Mouse (Mus musculus): ENCODE data around the gene Ace3. TPM values are rescaled to one million over a fixed set of nuclear protein-coding genes. Genes with fewer than 3 reads are reported as not detected.

The Ace3 gene
- not detected for polyA plus RNA-seq (2014; fragmentation: Illumina TruSeq; extraction: RNeasy Lipid Tissue Mini Kit (QIAGEN cat#74804); ENCODE audit: low read depth, low replicate concordance)

GRCm38 (mm10) chr11:105994375-105994774 is at the start of gene Ace3:
Gene Ace3 (plus strand): TSS chr11:105994675.

GRCm38 (mm10) chr11:105952911-105953386 is 41.5 kb upstream of the Ace3 start, which contains the start of gene Cyb561:
Gene Cyb561 (minus strand): TSS chr11:105953336.

GRCm38 (mm10) chr11:105967741-105968574 is 26.5 kb upstream of the Ace3 start, which contains the start of gene Ace:
Gene Ace (plus strand): TSS chr11:105967945.

GRCm38 (mm10) chr11:106007821-106008220 is 13.3 kb downstream of the Ace3 start, which contains the start of gene Kcnh6:
Gene Kcnh6 (plus strand): TSS chr11:106008124.

GRCm38 (mm10) chr11:106036548-106037417 is 42.3 kb downstream of the Ace3 start, which contains the start of gene Dcaf7:
Gene Dcaf7 (plus strand): TSS chr11:106036872.

Other genes with a start within 250 kb of the Ace3 start
- gene Cyb561, start 41.3 kb upstream of the Ace3 start, polyA plus RNA-seq (2014; fragmentation: Illumina TruSeq; extraction: RNeasy Lipid Tissue Mini Kit (QIAGEN cat#74804); ENCODE audit: low read depth, low replicate concordance), result 9.6 TPM
- gene Ace, start 26.7 kb upstream of the Ace3 start, polyA plus RNA-seq (2014; fragmentation: Illumina TruSeq; extraction: RNeasy Lipid Tissue Mini Kit (QIAGEN cat#74804); ENCODE audit: low read depth, low replicate concordance), result 24.2 TPM
- gene Kcnh6, start 13.4 kb downstream of the Ace3 start, polyA plus RNA-seq (2014; fragmentation: Illumina TruSeq; extraction: RNeasy Lipid Tissue Mini Kit (QIAGEN cat#74804); ENCODE audit: low read depth, low replicate concordance), result not detected
- gene Dcaf7, start 42.2 kb downstream of the Ace3 start, polyA plus RNA-seq (2014; fragmentation: Illumina TruSeq; extraction: RNeasy Lipid Tissue Mini Kit (QIAGEN cat#74804); ENCODE audit: low read depth, low replicate concordance), result 32.6 TPM
- gene Taco1, start 71.4 kb downstream of the Ace3 start, polyA plus RNA-seq (2014; fragmentation: Illumina TruSeq; extraction: RNeasy Lipid Tissue Mini Kit (QIAGEN cat#74804); ENCODE audit: low read depth, low replicate concordance), result 61.1 TPM
- gene Map3k3, start 89.9 kb downstream of the Ace3 start, polyA plus RNA-seq (2014; fragmentation: Illumina TruSeq; extraction: RNeasy Lipid Tissue Mini Kit (QIAGEN cat#74804); ENCODE audit: low read depth, low replicate concordance), result 33.8 TPM
- gene Gm10840, start 166.2 kb downstream of the Ace3 start, polyA plus RNA-seq (2014; fragmentation: Illumina TruSeq; extraction: RNeasy Lipid Tissue Mini Kit (QIAGEN cat#74804); ENCODE audit: low read depth, low replicate concordance), result not detected
- gene Limd2, start 166.2 kb downstream of the Ace3 start, polyA plus RNA-seq (2014; fragmentation: Illumina TruSeq; extraction: RNeasy Lipid Tissue Mini Kit (QIAGEN cat#74804); ENCODE audit: low read depth, low replicate concordance), result 4.6 TPM
- gene Strada, start 207.5 kb downstream of the Ace3 start, polyA plus RNA-seq (2014; fragmentation: Illumina TruSeq; extraction: RNeasy Lipid Tissue Mini Kit (QIAGEN cat#74804); ENCODE audit: low read depth, low replicate concordance), result 10.7 TPM
- gene Ccdc47, start 221.7 kb downstream of the Ace3 start, polyA plus RNA-seq (2014; fragmentation: Illumina TruSeq; extraction: RNeasy Lipid Tissue Mini Kit (QIAGEN cat#74804); ENCODE audit: low read depth, low replicate concordance), result 116 TPM
- 28.4 TPM for gene Ddx42, start 222.3 kb downstream of the Ace3 start, polyA plus RNA-seq (2014; fragmentation: Illumina TruSeq; extraction: RNeasy Lipid Tissue Mini Kit (QIAGEN cat#74804); ENCODE audit: low read depth, low replicate concordance)

All from heart, adult 10 weeks (tissue).